ENCODE assay signal across 8 mouse cellular contexts in the genomic region with DNA sequence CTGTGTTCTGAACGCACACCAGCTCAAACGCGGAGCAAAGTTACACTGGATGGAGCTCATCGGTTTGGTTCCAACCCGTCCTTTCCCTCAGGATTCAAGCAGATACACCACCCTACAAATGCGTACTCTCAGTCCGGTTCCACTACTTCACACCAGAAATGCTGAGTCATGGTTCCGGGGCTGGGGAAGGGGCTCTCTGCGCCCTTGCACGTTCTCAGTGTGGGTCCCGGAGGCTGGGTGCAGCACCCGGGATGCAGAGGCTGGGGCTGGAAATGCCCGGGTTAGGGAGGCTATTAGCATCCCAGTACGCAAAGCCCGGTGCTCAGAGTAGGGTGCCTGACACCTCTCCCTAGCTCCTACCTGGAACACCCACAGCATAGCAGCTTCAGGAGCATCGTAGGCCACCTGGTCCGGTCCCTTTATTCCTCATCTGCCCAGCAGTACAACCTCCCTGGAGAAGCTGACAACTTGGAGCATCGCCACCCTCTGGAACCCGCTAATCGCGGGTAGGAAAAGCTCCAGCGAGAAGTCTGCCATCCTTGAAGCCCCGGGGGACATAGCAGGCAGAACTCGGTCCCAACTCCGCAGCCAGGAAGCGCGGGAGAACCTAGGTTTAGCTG. TPM values are rescaled to one million over a fixed set of nuclear protein-coding genes. Genes with fewer than 3 reads are reported as not detected.
DNase-seq lines count a peak whose midpoint lies in the region; ATAC-seq and TF ChIP-seq lines count a peak whose summit lies in the region.

No protein-coding gene starts in this region.

- WGBS in heart, embryonic 16.5 days = 3% methylated on average over 27 of the region's 27 CpGs
- WGBS in lung, embryonic 16.5 days = 2% methylated on average over 27 of the region's 27 CpGs

- peak overlapping the region; percentile 73 for H3K4me2 ChIP-seq in heart, embryonic 16.5 days (ENCODE audit: low read depth, low read length)
- H3K4me2 ChIP-seq in lung, embryonic 16.5 days (ENCODE audit: low read depth, low read length) = peak overlapping the region; percentile 98

- H3K27me3 ChIP-seq in heart, embryonic 16.5 days (ENCODE audit: control insufficient read depth, insufficient read depth, low read length) = 0 out of 2 replicates have a peak, but pooled peaks cover 3% of the 10 kb centered on the region
- peaks cover 25% of the 10 kb centered on the region for H3K27me3 ChIP-seq in lung, embryonic 16.5 days (ENCODE audit: control insufficient read depth, insufficient read depth, low read depth, low read length)

- H3K36me3 ChIP-seq in heart, embryonic 16.5 days (ENCODE audit: control insufficient read depth, insufficient read depth) = no peaks in the 10 kb centered on the region
- H3K36me3 ChIP-seq in lung, embryonic 16.5 days (ENCODE audit: control insufficient read depth, insufficient read depth, low read length) = no peaks in the 10 kb centered on the region

- no peak overlapping the region for H3K27ac ChIP-seq in embryonic fibroblast, embryonic 13.5 days (ENCODE audit: insufficient read depth, low read length)
- H3K27ac ChIP-seq in heart, embryonic 16.5 days (ENCODE audit: low read length) = no peak overlapping the region; the same call in 1 of the 2 replicates
- H3K27ac ChIP-seq in layer of hippocampus, adult 2 months = peak overlapping the region; percentile 91
- 0 out of 2 replicates have a peak overlapping the region, but pooled peaks have one; percentile 4 for H3K27ac ChIP-seq in lung, embryonic 16.5 days (ENCODE audit: low read length)

- no peak for TF ChIP-seq CTCF in embryonic fibroblast, embryonic 13.5 days (IDR thresholded peaks at IDR 0.05; ENCODE audit: borderline replicate concordance, insufficient read depth, low read length)
- TF ChIP-seq CTCF in layer of hippocampus, adult 2 months (conservative IDR thresholded peaks at IDR 0.05) = no peak

- no peaks in the 10 kb centered on the region for H3K4me1 ChIP-seq in embryonic fibroblast, embryonic 13.5 days (ENCODE audit: control insufficient read depth, insufficient read depth, low read length)
- peaks cover 15% of the 10 kb centered on the region for H3K4me1 ChIP-seq in heart, embryonic 16.5 days (ENCODE audit: control insufficient read depth, insufficient read depth, low read length)
- H3K4me1 ChIP-seq in lung, embryonic 16.5 days (replicated peaks; ENCODE audit: control insufficient read depth, insufficient read depth, low read length) = peaks cover 16% of the 10 kb centered on the region

- ATAC-seq in heart, embryonic 16.5 days (replicated peaks; ENCODE audit: extremely low read depth, insufficient read depth, low FRiP score) = no peak
- no peak for ATAC-seq in lung, embryonic 16.5 days (ENCODE audit: low read depth)

- peak overlapping the region; percentile 42 for H3K4me3 ChIP-seq in embryonic fibroblast, embryonic 13.5 days (ENCODE audit: insufficient read depth, low read length)
- peak overlapping the region; percentile 62 for H3K4me3 ChIP-seq in heart, embryonic 16.5 days (ENCODE audit: low read length)
- peak overlapping the region; percentile 88 for H3K4me3 ChIP-seq in layer of hippocampus, adult 2 months
- H3K4me3 ChIP-seq in lung, embryonic 16.5 days (ENCODE audit: low read length) = peak overlapping the region; percentile 75

- H3K9ac ChIP-seq in heart, embryonic 16.5 days (ENCODE audit: low read length) = peak overlapping the region; percentile 71
- H3K9ac ChIP-seq in lung, embryonic 16.5 days (ENCODE audit: low read length) = peak overlapping the region; percentile 71

- H3K9me3 ChIP-seq in heart, embryonic 16.5 days (replicated peaks; ENCODE audit: control insufficient read depth, low read length) = no peaks in the 10 kb centered on the region
- H3K9me3 ChIP-seq in lung, embryonic 16.5 days (ENCODE audit: control insufficient read depth, low read length) = no peaks in the 10 kb centered on the region

- no peak for TF ChIP-seq POLR2A in embryonic fibroblast, embryonic 13.5 days (IDR thresholded peaks at IDR 0.05; ENCODE audit: low read depth, low read length)

- peak; percentile 12 for DNase-seq in thymus, postnatal 14 days
- DNase-seq in thymus, adult 18-20 months = no peak
- peak in 1 of 2 experiments; percentile 25 for DNase-seq in layer of hippocampus, adult 2 months (ENCODE audit: low spot score in 2 of 2)
- peak; percentile 41 to 52 for DNase-seq in right cerebral cortex, adult 2 months (ENCODE audit: low spot score in 2 of 2)
- no peak for DNase-seq in T-cell, adult 2 months (ENCODE audit: low spot score)

RNA-seq across cellular contexts. Expression of gene Tmtc1, which starts 1.4 kb away (rescaled TPM):
- polyA plus RNA-seq in embryonic fibroblast, embryonic 13.5 days (2011; ENCODE audit: insufficient read length, low read depth, missing spikeins) = 5.7 and 6.5 TPM in 2 replicates
- polyA plus RNA-seq in heart, embryonic 16.5 days (2015; fragmentation: Nextera tagmentation; extraction: Ambion mirVana) = 1.7 and 3.3 TPM in 2 replicates
- 10 to 100 TPM; 39.8 to 42.0 TPM for total RNA-seq in layer of hippocampus, adult 2 months (2021)
- polyA plus RNA-seq in lung, embryonic 16.5 days (2015; fragmentation: Nextera tagmentation; extraction: Ambion mirVana) = 1.7 and 1.8 TPM in 2 replicates

Comparison
In these comparisons a context has a peak if more than half of its experiments do, and no peak if none do; other contexts are left out.
1. DNase-seq: peak in thymus, postnatal 14 days (single experiment) and right cerebral cortex, adult 2 months (2 of 2); none in thymus, adult 18-20 months (0 of 2) and T-cell, adult 2 months (single experiment).
2. H3K27ac ChIP-seq: peak in layer of hippocampus, adult 2 months (single experiment) and lung, embryonic 16.5 days (single experiment); none in embryonic fibroblast, embryonic 13.5 days (single experiment) and heart, embryonic 16.5 days (single experiment).
3. Peak in every context shown above with its lines, with median percentiles within 50 percentile points of each other: H3K4me3 ChIP-seq.